Mouse (Mus musculus) NIH3T3 (cell line): ENCODE results near the gene Wdcp.
"Not testable (repeated sequence)": the region's sequence is repeated elsewhere in the genome, so short reads cannot be mapped to it uniquely, and the experiment has no call there.

Experiments
- DNase-seq: peaks from one replicate; pipeline ENCODE4 v3.0.0-alpha.2; 2012; ENCODE audit warnings: low read depth

Wdcp gene

GRCm38 (mm10) chr12:4868924-4869323 is 25.8 kb downstream of the Wdcp start:
- no peak for DNase-seq

- DNase-seq, result no peak
Observed at GRCm38 (mm10) chr12:4871260-4871659, 28.2 kb downstream of the Wdcp start.

- DNase-seq, result no peak
Observed at GRCm38 (mm10) chr12:4872273-4872672, 29.2 kb downstream of the Wdcp start.

- DNase-seq, result no peak
Observed at GRCm38 (mm10) chr12:4872983-4873477, 29.9 kb downstream of the Wdcp start.

- no peak for DNase-seq
Observed at GRCm38 (mm10) chr12:4873531-4873930, 30.4 kb downstream of the Wdcp start.

GRCm38 (mm10) chr12:4874161-4874927 is 31.2 kb downstream of the Wdcp start, which contains the start of gene Mfsd2b:
TSS of gene Mfsd2b (minus strand) at chr12:4874359.
- DNase-seq, result peak; percentile 63

- DNase-seq, result no peak
Observed at GRCm38 (mm10) chr12:4875623-4876022, 32.5 kb downstream of the Wdcp start.

- no peak for DNase-seq
Observed at GRCm38 (mm10) chr12:4878296-4878783, 35.2 kb downstream of the Wdcp start.

- no peak for DNase-seq
Observed at GRCm38 (mm10) chr12:4879048-4879447, 35.9 kb downstream of the Wdcp start.

- no peak for DNase-seq
Observed at GRCm38 (mm10) chr12:4882086-4882485, 39.0 kb downstream of the Wdcp start.

GRCm38 (mm10) chr12:4885062-4885461 is 42.0 kb downstream of the Wdcp start:
- no peak for DNase-seq

- not testable (repeated sequence) for DNase-seq
Observed at GRCm38 (mm10) chr12:4886581-4886980, 43.5 kb downstream of the Wdcp start.

GRCm38 (mm10) chr12:4888739-4889138 is 45.6 kb downstream of the Wdcp start:
- DNase-seq, result no peak

GRCm38 (mm10) chr12:4889251-4889650 is 46.1 kb downstream of the Wdcp start:
- DNase-seq, result no peak

GRCm38 (mm10) chr12:4889891-4890290 is 46.8 kb downstream of the Wdcp start:
- DNase-seq, result no peak

- DNase-seq, result no peak
Observed at GRCm38 (mm10) chr12:4898024-4898423, 54.9 kb downstream of the Wdcp start.

GRCm38 (mm10) chr12:4905946-4906345 is 62.8 kb downstream of the Wdcp start:
- peak; percentile 57 for DNase-seq

- DNase-seq, result no peak
Observed at GRCm38 (mm10) chr12:4906476-4906875, 63.4 kb downstream of the Wdcp start.

GRCm38 (mm10) chr12:4906951-4907906 is 64.1 kb downstream of the Wdcp start, which contains the start of gene Ubxn2a:
TSS of gene Ubxn2a (minus strand) at chr12:4907705.
- peak; percentile 97 for DNase-seq

- DNase-seq, result no peak
Observed at GRCm38 (mm10) chr12:4908391-4908790, 65.3 kb downstream of the Wdcp start.
